Mouse (Mus musculus): ENCODE results near the gene Col9a1.

DNA sequence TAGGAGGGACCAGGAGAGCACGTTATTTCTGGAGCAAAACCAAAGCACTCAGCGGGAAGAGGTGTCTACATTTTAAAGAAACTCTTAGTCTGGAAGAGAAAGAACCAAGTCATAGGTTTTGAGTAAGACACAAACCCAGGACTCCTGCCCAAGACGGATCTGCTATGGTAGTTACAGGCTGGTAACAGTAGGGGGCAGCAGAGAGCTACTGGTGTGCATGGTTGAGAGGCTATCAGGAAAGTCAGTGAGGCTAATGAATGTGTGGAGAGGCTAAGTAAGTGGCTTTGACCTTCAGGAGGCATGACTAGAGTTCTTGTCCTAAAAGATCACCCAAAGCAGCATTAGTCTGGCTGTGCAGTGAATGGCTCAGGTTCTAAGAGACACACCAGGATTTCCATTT is 40.3 kb upstream of the Col9a1 start:
- TF ChIP-seq CTCF (IDR thresholded peaks at IDR 0.05; ENCODE audit: borderline replicate concordance, insufficient read depth, low read length) (peak; percentile 71; the same call in 1 of the 2 replicates), POLR2A (IDR thresholded peaks at IDR 0.05; ENCODE audit: low read depth, low read length) (no peak)
